Mouse (Mus musculus) small intestine, adult 2 months (tissue): ENCODE results near the gene Gm5244. TPM values are rescaled to one million over a fixed set of nuclear protein-coding genes. Genes with fewer than 3 reads are reported as not detected.

ENCODE experiments used
- H3K27ac ChIP-seq: fragments of 200-500 bp; 2 replicates; pipeline ENCODE4 v1.5.1; 2012; ENCODE audit warnings: low read depth, low read length, control low read depth, inconsistent platforms; ENCODE audit not compliant: insufficient read depth
- H3K27me3 ChIP-seq: fragments of 200-500 bp; 2 replicates; pipeline ENCODE4 v1.6.1; 2012; ENCODE audit warnings: mild to moderate bottlenecking, moderate library complexity, low read length, inconsistent platforms; ENCODE audit not compliant: control insufficient read depth, insufficient read depth
- H3K36me3 ChIP-seq: fragments of 200-500 bp; 2 replicates; pipeline ENCODE4 v1.6.1; 2012; ENCODE audit warnings: mild to moderate bottlenecking, low read length, control low read depth, inconsistent platforms; ENCODE audit not compliant: control insufficient read depth, insufficient read depth
- H3K4me1 ChIP-seq: fragments of 200-500 bp; 2 replicates; pipeline ENCODE4 v1.6.1; 2012; ENCODE audit warnings: low read length, inconsistent platforms, mixed read lengths; ENCODE audit not compliant: control insufficient read depth, insufficient read depth, insufficient read length
- H3K4me3 ChIP-seq: fragments of 200-500 bp; 2 replicates; pipeline ENCODE4 v1.5.1; 2012; ENCODE audit warnings: low read depth, mild to moderate bottlenecking, control low read depth, inconsistent platforms, low read length, moderate library complexity
- CTCF ChIP-seq: fragments of 200-500 bp; IDR thresholded peaks from 2 replicates; pipeline ENCODE4 v1.5.1; 2012; ENCODE audit warnings: low read depth, mild to moderate bottlenecking, control low read depth, inconsistent platforms, low read length, moderate library complexity, mixed read lengths; ENCODE audit not compliant: insufficient replicate concordance, insufficient read length; ENCODE audit errors: extremely low read depth
- POLR2A ChIP-seq: fragments of 200-500 bp; IDR thresholded peaks from 2 replicates; pipeline ENCODE4 v1.6.1; 2012; ENCODE audit warnings: low read depth, mild to moderate bottlenecking, control low read depth, inconsistent platforms, low read length, moderate library complexity
- WGBS: fragments of 180-500 bp; shearing (Covaris S2); methylation state at CpG from one replicate; pipeline ENCODE4 v1.1.7; 2018; 5-methylcytosine and 5-hydroxymethylcytosine counted together
- polyA plus RNA-seq: library from polyadenylated mRNA; depleted of rRNA; stranded (reverse); fragments of >200 nt; gene quantifications from 2 replicates; pipeline ENCODE4 v1.2.3, GENCODE M21; 2012; rRNA removed

Gm5244 gene
- polyA plus RNA-seq, 1 experiment = not detected

- Histone ChIP-seq H3K4me3 (no peak within 1 kb of the TSS), H3K27me3 (no peaks in the 10 kb centered on the region), H3K36me3 (no peaks in the 10 kb centered on the region), H3K4me1 (no peaks in the 10 kb centered on the region), H3K27ac (no peak within 1 kb of the TSS)
- 76% methylated on average over 1 of the region's 1 CpGs for WGBS
- TF ChIP-seq CTCF (no peak), POLR2A (no peak)
Measured at GRCm38 (mm10) chr19:12893424-12893823, 46.9 kb downstream of the Gm5244 start, which contains the start of gene Olfr1446. TSS of gene Olfr1446 (minus strand) at chr19:12893524.

Other genes with a start within 250 kb of the Gm5244 start
- 0.10 TPM in 1 of 2 replicates, not detected in the other for gene Gm4952, start 246.7 kb upstream of the Gm5244 start, polyA plus RNA-seq
- gene Glyat, start 213.4 kb upstream of the Gm5244 start, polyA plus RNA-seq = not detected in 2 replicates
- gene Olfr1442, start 176.2 kb upstream of the Gm5244 start, polyA plus RNA-seq = not detected in 2 replicates
- not detected in 2 replicates for gene Olfr1443, start 168.6 kb upstream of the Gm5244 start, polyA plus RNA-seq
- gene Keg1, start 150.9 kb upstream of the Gm5244 start, polyA plus RNA-seq = not detected in 2 replicates
- gene Cntf, start 81.0 kb upstream of the Gm5244 start, polyA plus RNA-seq = 0.23 TPM in 1 of 2 replicates, not detected in the other
- 3.3 and 8.0 TPM in 2 replicates for gene Zfp91, start 50.6 kb upstream of the Gm5244 start, polyA plus RNA-seq
- 2.8 and 4.8 TPM in 2 replicates for gene Lpxn, start 50.5 kb upstream of the Gm5244 start, polyA plus RNA-seq
- not detected in 2 replicates for gene Olfr1444, start 10.6 kb downstream of the Gm5244 start, polyA plus RNA-seq
- not detected in 2 replicates for gene Olfr1445, start 37.2 kb downstream of the Gm5244 start, polyA plus RNA-seq
- not detected in 2 replicates for gene Olfr1446, start 46.8 kb downstream of the Gm5244 start, polyA plus RNA-seq
- gene Olfr1447, start 57.1 kb downstream of the Gm5244 start, polyA plus RNA-seq = not detected in 2 replicates
- not detected in 2 replicates for gene Olfr1448, start 77.7 kb downstream of the Gm5244 start, polyA plus RNA-seq
- gene Olfr1449, start 84.2 kb downstream of the Gm5244 start, polyA plus RNA-seq = not detected in 2 replicates
- not detected in 2 replicates for gene Olfr1450, start 103.6 kb downstream of the Gm5244 start, polyA plus RNA-seq
- not detected in 2 replicates for gene Olfr1451, start 148.3 kb downstream of the Gm5244 start, polyA plus RNA-seq
- not detected in 2 replicates for gene Olfr1453, start 181.6 kb downstream of the Gm5244 start, polyA plus RNA-seq
- gene Olfr1454, start 213.9 kb downstream of the Gm5244 start, polyA plus RNA-seq = not detected in 2 replicates